Mouse (Mus musculus): ENCODE data around the gene Klrb1. TPM values are rescaled to one million over a fixed set of nuclear protein-coding genes. Genes with fewer than 3 reads are reported as not detected.
"Not testable (repeated sequence)": the region's sequence is repeated elsewhere in the genome, so short reads cannot be mapped to it uniquely, and the experiment has no call there.

The Klrb1 gene
- polyA plus RNA-seq, 1 experiment from 2014 or later, result not detected

DNA sequence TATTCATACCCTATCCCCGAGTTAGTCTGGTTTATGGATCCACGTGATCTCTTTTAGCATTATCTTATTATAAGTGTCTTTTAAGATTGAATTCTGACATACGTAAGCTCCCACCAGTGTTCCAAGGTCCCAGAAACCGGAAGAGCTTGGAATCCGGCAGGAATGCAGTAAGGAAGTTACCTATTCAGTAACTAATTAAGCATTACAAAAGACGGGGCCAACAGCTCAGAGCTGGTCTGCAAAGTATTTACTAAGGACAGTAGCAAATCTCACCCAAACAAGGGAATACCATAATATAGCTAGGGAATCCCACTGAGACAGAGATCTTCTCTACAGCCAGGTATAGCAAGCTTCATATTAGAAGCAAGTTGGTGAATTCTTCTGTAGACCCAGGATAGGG, 24.1 kb upstream of the Klrb1 start:
- H3K27ac ChIP-seq (ENCODE audit: low read depth, low read length); H3K9me3 ChIP-seq (ENCODE audit: control insufficient read depth, low read length); H3K4me3 ChIP-seq (ENCODE audit: low read depth, low read length); H3K9ac ChIP-seq (ENCODE audit: low read length); ATAC-seq (ENCODE audit: insufficient read depth, low FRiP score, low TSS enrichment); H3K36me3 ChIP-seq (ENCODE audit: control insufficient read depth, insufficient read depth, low read length); H3K27me3 ChIP-seq (ENCODE audit: control insufficient read depth, insufficient read depth, low read length); DNase-seq (ENCODE audit: low spot score); H3K4me1 ChIP-seq (ENCODE audit: control insufficient read depth, insufficient read depth, low read length); H3K4me2 ChIP-seq (ENCODE audit: low read depth): not testable (repeated sequence)
- 83% methylated on average over 6 of the region's 6 CpGs for WGBS

DNA sequence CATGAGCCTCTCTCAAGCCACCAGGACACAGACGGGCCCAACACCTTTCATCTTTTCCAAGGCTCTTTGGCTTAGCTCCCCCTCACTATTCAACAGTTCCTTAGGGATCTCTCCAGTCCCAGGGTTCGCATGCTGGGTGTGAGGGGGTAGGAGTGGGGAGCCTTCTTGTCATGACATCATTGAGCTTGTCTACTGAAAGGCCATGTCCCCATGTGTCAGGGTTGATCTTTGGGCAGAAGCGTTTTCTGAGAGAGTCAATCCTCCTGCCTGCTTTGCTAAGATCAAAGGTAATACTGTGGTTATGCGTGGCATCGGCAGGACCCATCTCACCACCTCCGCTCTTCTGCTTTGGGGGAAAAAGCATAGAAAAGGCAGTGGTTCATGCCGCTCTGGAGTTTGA, 14.6 kb upstream of the Klrb1 start:
- Histone ChIP-seq H3K27ac (ENCODE audit: low read depth, low read length) (no peak overlapping the region), H3K9ac (ENCODE audit: low read length) (no peak overlapping the region), H3K4me1 (ENCODE audit: control insufficient read depth, insufficient read depth, low read length) (no peaks in the 10 kb centered on the region), H3K4me3 (ENCODE audit: low read depth, low read length) (no peak overlapping the region), H3K9me3 (ENCODE audit: control insufficient read depth, low read length) (no peaks in the 10 kb centered on the region), H3K4me2 (ENCODE audit: low read depth) (no peak overlapping the region), H3K36me3 (ENCODE audit: control insufficient read depth, insufficient read depth, low read length) (no peaks in the 10 kb centered on the region), H3K27me3 (ENCODE audit: control insufficient read depth, insufficient read depth, low read length) (no peaks in the 10 kb centered on the region)
- DNase-seq (ENCODE audit: low spot score) (no peak), ATAC-seq (ENCODE audit: insufficient read depth, low FRiP score, low TSS enrichment) (no peak)
- 93% methylated on average over 7 of the region's 7 CpGs for WGBS

DNA sequence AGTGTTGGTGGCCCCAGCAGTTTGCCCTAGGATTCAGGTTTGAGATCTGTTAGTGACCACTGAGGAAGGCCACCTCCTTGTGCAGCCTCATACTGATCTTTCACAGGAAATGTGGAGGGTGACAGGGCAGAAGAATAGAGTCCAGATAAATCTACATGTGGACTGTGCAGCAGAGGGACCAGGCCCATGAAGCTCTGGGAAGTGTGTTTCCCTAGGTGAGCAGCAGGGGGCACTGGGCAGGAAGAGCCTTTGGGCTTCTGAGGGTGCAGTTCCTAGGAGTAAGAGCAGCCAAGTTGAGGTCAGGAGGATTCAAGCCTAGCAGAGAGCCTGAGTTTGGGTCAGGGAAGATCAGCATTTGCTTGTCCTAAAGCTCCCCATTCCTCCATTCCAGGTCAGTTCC, 13.2 kb upstream of the Klrb1 start:
- no peak overlapping the region for H3K9ac ChIP-seq (ENCODE audit: low read length)
- no peaks in the 10 kb centered on the region for H3K9me3 ChIP-seq (ENCODE audit: control insufficient read depth, low read length)
- peak; percentile 15 for DNase-seq (ENCODE audit: low spot score)
- ATAC-seq (ENCODE audit: insufficient read depth, low FRiP score, low TSS enrichment), result no peak
- no peak overlapping the region for H3K4me3 ChIP-seq (ENCODE audit: low read depth, low read length)
- H3K36me3 ChIP-seq (ENCODE audit: control insufficient read depth, insufficient read depth, low read length), result no peaks in the 10 kb centered on the region
- no peak overlapping the region for H3K27ac ChIP-seq (ENCODE audit: low read depth, low read length)
- no peak overlapping the region for H3K4me2 ChIP-seq (ENCODE audit: low read depth)
- H3K27me3 ChIP-seq (ENCODE audit: control insufficient read depth, insufficient read depth, low read length), result no peaks in the 10 kb centered on the region
- no peaks in the 10 kb centered on the region for H3K4me1 ChIP-seq (ENCODE audit: control insufficient read depth, insufficient read depth, low read length)

DNA sequence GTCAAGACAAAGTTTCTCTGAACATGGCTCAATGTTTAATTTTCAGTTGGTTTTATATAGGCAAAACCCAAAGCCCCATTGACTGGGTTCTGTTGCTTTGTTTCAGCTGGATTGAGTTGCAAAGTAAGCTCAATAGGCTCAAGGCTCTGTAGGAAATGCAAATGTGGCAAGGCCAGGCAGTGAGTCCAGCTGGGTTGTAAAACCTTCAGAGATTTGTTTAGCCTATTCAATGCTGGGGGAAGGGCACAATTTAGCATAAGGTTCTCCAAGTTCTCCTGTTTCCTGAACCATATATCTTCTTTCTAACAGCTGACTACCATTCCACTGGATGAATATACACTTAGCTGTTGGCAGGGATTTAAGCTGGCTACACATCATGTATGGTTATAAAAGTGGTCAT, 12.0 kb upstream of the Klrb1 start:
- Histone ChIP-seq H3K27ac (ENCODE audit: low read depth, low read length) (no peak overlapping the region), H3K9me3 (ENCODE audit: control insufficient read depth, low read length) (no peaks in the 10 kb centered on the region), H3K4me3 (ENCODE audit: low read depth, low read length) (no peak overlapping the region), H3K36me3 (ENCODE audit: control insufficient read depth, insufficient read depth, low read length) (no peaks in the 10 kb centered on the region), H3K9ac (ENCODE audit: low read length) (no peak overlapping the region), H3K4me2 (ENCODE audit: low read depth) (no peak overlapping the region), H3K4me1 (ENCODE audit: control insufficient read depth, insufficient read depth, low read length) (no peaks in the 10 kb centered on the region), H3K27me3 (ENCODE audit: control insufficient read depth, insufficient read depth, low read length) (no peaks in the 10 kb centered on the region)
- no peak for DNase-seq (ENCODE audit: low spot score)
- peak; percentile 62; the same call in 1 of the 2 replicates for ATAC-seq (ENCODE audit: insufficient read depth, low FRiP score, low TSS enrichment)

DNA sequence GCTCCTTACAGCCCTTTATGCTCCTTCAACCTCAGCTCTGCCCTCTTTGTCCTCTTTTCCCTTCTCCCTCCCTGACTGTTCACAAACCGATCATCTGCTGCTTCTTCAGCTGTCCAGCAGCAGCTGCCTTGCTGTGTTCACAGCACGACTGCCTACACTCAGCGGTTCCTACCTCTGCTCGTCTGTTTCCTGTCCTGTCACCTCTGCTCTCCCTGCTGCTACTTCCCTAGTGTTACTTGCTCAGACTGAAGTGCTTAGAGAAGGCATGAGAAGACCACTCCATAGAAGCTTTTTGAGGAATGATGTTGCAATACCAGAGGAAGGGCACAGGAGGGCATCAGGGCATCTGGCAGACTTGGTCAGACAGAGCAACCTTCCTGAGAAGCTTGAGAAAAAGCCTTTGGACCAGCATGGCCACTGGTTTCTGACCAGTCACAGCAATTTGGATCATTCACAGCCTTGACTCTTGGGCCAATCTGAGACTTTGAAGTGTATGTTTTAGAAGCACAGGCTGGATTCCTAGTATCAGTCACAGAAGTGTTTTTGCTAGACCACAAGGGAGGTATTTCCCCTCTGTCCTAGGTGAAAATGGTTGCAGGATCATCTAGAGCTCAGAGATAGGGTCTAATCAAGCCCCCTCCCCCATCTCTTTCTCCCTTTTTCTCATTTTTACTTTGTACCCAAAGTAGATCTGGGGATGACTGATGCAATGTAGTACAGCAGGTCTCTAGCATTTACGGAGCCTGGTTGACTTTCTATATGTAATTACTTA, 11.2 kb upstream of the Klrb1 start:
- Histone ChIP-seq H3K27me3 (ENCODE audit: control insufficient read depth, insufficient read depth, low read length) (no peaks in the 10 kb centered on the region), H3K4me2 (ENCODE audit: low read depth) (no peak overlapping the region), H3K36me3 (ENCODE audit: control insufficient read depth, insufficient read depth, low read length) (no peaks in the 10 kb centered on the region), H3K4me1 (ENCODE audit: control insufficient read depth, insufficient read depth, low read length) (no peaks in the 10 kb centered on the region), H3K9me3 (ENCODE audit: control insufficient read depth, low read length) (no peaks in the 10 kb centered on the region), H3K27ac (ENCODE audit: low read depth, low read length) (no peak overlapping the region), H3K9ac (ENCODE audit: low read length) (no peak overlapping the region), H3K4me3 (ENCODE audit: low read depth, low read length) (no peak overlapping the region)
- DNase-seq (ENCODE audit: low spot score) (no peak), ATAC-seq (ENCODE audit: insufficient read depth, low FRiP score, low TSS enrichment) (no peak)
- WGBS, result 55% methylated on average over 5 of the region's 5 CpGs

DNA sequence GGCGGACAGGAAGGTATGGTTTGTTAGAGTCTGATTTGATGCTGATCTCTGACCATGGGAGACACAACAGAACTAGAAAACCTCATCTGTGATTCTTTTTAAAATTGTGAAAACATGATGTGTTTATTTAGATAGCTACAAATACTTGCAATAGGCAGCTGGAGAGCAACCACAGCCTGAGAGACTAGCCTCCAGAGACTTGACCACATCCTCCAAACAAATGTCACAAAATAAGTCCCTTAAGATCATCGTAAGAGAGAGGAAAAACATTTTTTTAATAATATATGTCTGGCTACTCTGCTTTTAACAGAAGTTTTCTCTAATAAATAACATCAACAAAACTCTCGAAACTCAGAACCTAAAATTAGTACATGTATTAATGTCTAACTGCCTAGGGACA, 9.2 kb upstream of the Klrb1 start:
- WGBS, result 85% methylated on average over 3 of the region's 3 CpGs
- DNase-seq (ENCODE audit: low spot score) (no peak), ATAC-seq (ENCODE audit: insufficient read depth, low FRiP score, low TSS enrichment) (no peak)
- H3K9me3 ChIP-seq (ENCODE audit: control insufficient read depth, low read length), result no peaks in the 10 kb centered on the region
- no peak overlapping the region for H3K27ac ChIP-seq (ENCODE audit: low read depth, low read length)
- no peaks in the 10 kb centered on the region for H3K27me3 ChIP-seq (ENCODE audit: control insufficient read depth, insufficient read depth, low read length)
- no peaks in the 10 kb centered on the region for H3K4me1 ChIP-seq (ENCODE audit: control insufficient read depth, insufficient read depth, low read length)
- H3K9ac ChIP-seq (ENCODE audit: low read length), result no peak overlapping the region
- no peak overlapping the region for H3K4me2 ChIP-seq (ENCODE audit: low read depth)
- no peak overlapping the region for H3K4me3 ChIP-seq (ENCODE audit: low read depth, low read length)
- no peaks in the 10 kb centered on the region for H3K36me3 ChIP-seq (ENCODE audit: control insufficient read depth, insufficient read depth, low read length)

DNA sequence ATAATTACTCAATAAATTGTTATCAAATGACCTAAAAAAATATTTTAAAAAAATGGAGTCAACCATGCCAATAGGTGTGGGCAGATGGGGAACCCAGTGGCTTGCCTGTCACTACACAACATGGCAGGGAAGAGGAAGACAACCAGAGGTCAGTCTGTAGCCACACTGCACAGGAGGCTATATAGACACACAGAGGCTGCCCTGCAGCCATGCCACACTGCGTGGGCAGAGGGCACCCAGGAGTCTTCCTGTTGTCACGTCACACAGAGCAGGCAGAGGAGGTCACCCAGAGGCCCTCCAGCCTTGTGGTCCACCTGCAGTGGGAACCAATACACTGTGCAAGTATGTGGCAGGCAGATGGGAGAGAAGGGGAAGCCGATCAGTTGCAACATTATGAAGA, 21.2 kb downstream of the Klrb1 start:
- no peak overlapping the region for H3K9ac ChIP-seq (ENCODE audit: low read length)
- H3K27me3 ChIP-seq (ENCODE audit: control insufficient read depth, insufficient read depth, low read length), result no peaks in the 10 kb centered on the region
- no peak overlapping the region for H3K4me2 ChIP-seq (ENCODE audit: low read depth)
- WGBS, result 68% methylated on average over 3 of the region's 3 CpGs
- no peak overlapping the region for H3K4me3 ChIP-seq (ENCODE audit: low read depth, low read length)
- DNase-seq (ENCODE audit: low spot score), result no peak
- no peak for ATAC-seq (ENCODE audit: insufficient read depth, low FRiP score, low TSS enrichment)
- H3K36me3 ChIP-seq (ENCODE audit: control insufficient read depth, insufficient read depth, low read length), result no peaks in the 10 kb centered on the region
- H3K4me1 ChIP-seq (ENCODE audit: control insufficient read depth, insufficient read depth, low read length), result no peaks in the 10 kb centered on the region
- H3K27ac ChIP-seq (ENCODE audit: low read depth, low read length), result no peak overlapping the region
- no peaks in the 10 kb centered on the region for H3K9me3 ChIP-seq (ENCODE audit: control insufficient read depth, low read length)

DNA sequence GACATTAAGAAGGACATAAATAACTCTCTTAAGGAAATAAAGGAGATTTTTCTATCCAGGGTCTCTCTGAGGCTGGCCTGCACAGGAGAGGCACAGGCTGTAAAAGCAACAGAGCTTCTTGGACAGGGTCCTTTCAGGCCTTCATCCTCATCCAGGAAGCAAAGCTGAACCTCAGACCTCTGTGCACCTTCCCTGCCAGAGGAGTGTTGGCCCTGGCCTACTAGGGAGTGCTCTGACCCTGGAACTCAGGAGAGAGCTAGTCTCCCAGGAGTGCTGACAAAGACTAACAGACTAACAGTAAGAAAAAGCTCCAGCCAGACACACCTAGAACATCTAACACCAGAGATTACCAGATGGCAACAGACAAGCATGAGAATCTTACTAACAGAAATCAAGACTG, 43.3 kb downstream of the Klrb1 start:
- Histone ChIP-seq H3K27me3 (ENCODE audit: control insufficient read depth, insufficient read depth, low read length) (no peaks in the 10 kb centered on the region), H3K9ac (ENCODE audit: low read length) (no peak overlapping the region), H3K4me3 (ENCODE audit: low read depth, low read length) (no peak overlapping the region), H3K27ac (ENCODE audit: low read depth, low read length) (no peak overlapping the region), H3K36me3 (ENCODE audit: control insufficient read depth, insufficient read depth, low read length) (no peaks in the 10 kb centered on the region), H3K4me1 (ENCODE audit: control insufficient read depth, insufficient read depth, low read length) (no peaks in the 10 kb centered on the region), H3K9me3 (ENCODE audit: control insufficient read depth, low read length) (no peaks in the 10 kb centered on the region), H3K4me2 (ENCODE audit: low read depth) (no peak overlapping the region)
- no peak for DNase-seq (ENCODE audit: low spot score)
- ATAC-seq (ENCODE audit: insufficient read depth, low FRiP score, low TSS enrichment), result no peak

DNA sequence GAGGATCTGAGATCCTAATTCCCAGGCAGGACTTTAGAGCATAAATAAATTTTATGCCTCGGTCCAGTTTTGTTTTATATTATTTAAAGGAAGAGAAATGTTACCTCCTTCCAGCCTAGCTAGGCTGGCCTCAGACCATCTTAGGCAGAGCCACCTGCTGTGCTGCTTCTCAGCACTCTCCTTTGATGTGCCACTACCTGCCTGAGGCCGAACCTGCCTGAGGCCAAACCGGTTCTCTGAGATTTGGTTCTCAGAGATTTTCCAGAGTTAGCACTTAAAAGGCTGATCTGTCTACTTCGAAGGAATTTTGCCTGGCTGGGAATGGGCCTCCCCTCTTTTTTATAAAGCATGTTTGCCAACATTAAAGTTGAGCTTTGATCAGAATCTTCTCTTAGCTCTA, 52.9 kb downstream of the Klrb1 start:
- no peaks in the 10 kb centered on the region for H3K27me3 ChIP-seq (ENCODE audit: control insufficient read depth, insufficient read depth, low read length)
- no peak overlapping the region for H3K27ac ChIP-seq (ENCODE audit: low read depth, low read length)
- no peaks in the 10 kb centered on the region for H3K36me3 ChIP-seq (ENCODE audit: control insufficient read depth, insufficient read depth, low read length)
- H3K9ac ChIP-seq (ENCODE audit: low read length), result no peak overlapping the region
- H3K9me3 ChIP-seq (ENCODE audit: control insufficient read depth, low read length), result no peaks in the 10 kb centered on the region
- ATAC-seq (ENCODE audit: insufficient read depth, low FRiP score, low TSS enrichment) (no peak), DNase-seq (ENCODE audit: low spot score) (no peak)
- no peak overlapping the region for H3K4me3 ChIP-seq (ENCODE audit: low read depth, low read length)
- 61% methylated on average over 4 of the region's 4 CpGs for WGBS
- H3K4me2 ChIP-seq (ENCODE audit: low read depth), result no peak overlapping the region
- H3K4me1 ChIP-seq (ENCODE audit: control insufficient read depth, insufficient read depth, low read length), result no peaks in the 10 kb centered on the region

Measured in neural tube, embryonic 11.5 days (tissue).